Mouse (Mus musculus): ENCODE results near the gene Bloc1s1. TPM values are rescaled to one million over a fixed set of nuclear protein-coding genes. Genes with fewer than 3 reads are reported as not detected.

Bloc1s1 gene
- polyA plus RNA-seq, 1 experiment from 2014 or later, result 268 TPM

DNA sequence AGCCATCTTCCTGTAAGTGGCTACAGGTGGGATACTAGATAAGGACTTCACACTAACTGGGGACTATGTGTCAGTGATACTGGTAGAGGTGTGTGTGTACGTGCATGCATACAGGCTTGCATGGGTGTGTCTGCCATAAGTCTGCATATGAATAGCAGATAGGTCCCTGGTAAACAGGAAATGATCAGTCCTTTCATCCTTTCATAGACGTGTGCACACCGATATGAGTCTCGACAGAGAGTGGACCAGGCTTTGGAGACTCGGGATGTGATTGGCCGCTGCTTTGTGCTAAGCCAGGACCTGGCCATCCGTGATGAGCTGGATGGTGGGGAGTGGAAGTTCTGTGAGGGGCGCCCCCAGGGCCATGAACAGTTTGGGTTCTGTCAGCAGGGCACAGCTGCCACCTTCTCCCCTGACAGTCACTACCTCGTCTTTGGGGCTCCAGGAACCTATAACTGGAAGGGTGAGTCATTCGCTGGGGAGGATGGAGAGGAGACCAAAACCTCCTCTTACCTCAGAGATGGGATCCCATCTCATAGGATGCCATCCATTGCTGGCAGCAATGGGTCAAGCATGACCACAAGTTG lies 16.7 kb upstream of the Bloc1s1 start:
- no peak overlapping the region for H3K27ac ChIP-seq (replicated peaks)
- ATAC-seq (ENCODE audit: low FRiP score, low read depth), result no peak
- H3K4me3 ChIP-seq, result no peak overlapping the region
- no peaks in the 10 kb centered on the region for H3K36me3 ChIP-seq
- WGBS, result 86% methylated on average over 10 of the region's 10 CpGs
- H3K4me2 ChIP-seq, result no peak overlapping the region
- H3K27me3 ChIP-seq, result peaks cover 10% of the 10 kb centered on the region
- no peaks in the 10 kb centered on the region for H3K9me3 ChIP-seq
- H3K4me1 ChIP-seq (replicated peaks), result no peaks in the 10 kb centered on the region
- H3K9ac ChIP-seq, result no peak overlapping the region

- Histone ChIP-seq H3K4me3 (no peak overlapping the region), H3K4me1 (replicated peaks) (peaks cover 8% of the 10 kb centered on the region; the same call in 1 of the 2 replicates), H3K27ac (replicated peaks) (no peak overlapping the region), H3K9ac (no peak overlapping the region), H3K27me3 (peaks cover 23% of the 10 kb centered on the region), H3K4me2 (no peak overlapping the region), H3K9me3 (no peaks in the 10 kb centered on the region), H3K36me3 (no peaks in the 10 kb centered on the region)
- 64% methylated on average over 5 of the region's 5 CpGs for WGBS
- ATAC-seq (ENCODE audit: low FRiP score, low read depth), result peak; percentile 27; the same call in 1 of the 2 replicates
These were observed 15.1 kb upstream of the Bloc1s1 start for GRCm38 (mm10) chr10:128938974-128939373.

- no peak overlapping the region for H3K27ac ChIP-seq (replicated peaks)
- H3K4me1 ChIP-seq (replicated peaks), result peaks cover 12% of the 10 kb centered on the region; the same call in 1 of the 2 replicates
- H3K4me2 ChIP-seq, result no peak overlapping the region
- peaks cover 27% of the 10 kb centered on the region for H3K27me3 ChIP-seq
- no peaks in the 10 kb centered on the region for H3K9me3 ChIP-seq
- no peak overlapping the region for H3K4me3 ChIP-seq
- H3K36me3 ChIP-seq, result no peaks in the 10 kb centered on the region
- peak; percentile 25 for ATAC-seq (ENCODE audit: low FRiP score, low read depth)
- H3K9ac ChIP-seq, result no peak overlapping the region
- 66% methylated on average over 9 of the region's 9 CpGs for WGBS
These were observed 14.6 kb upstream of the Bloc1s1 start for GRCm38 (mm10) chr10:128938457-128938856.

DNA sequence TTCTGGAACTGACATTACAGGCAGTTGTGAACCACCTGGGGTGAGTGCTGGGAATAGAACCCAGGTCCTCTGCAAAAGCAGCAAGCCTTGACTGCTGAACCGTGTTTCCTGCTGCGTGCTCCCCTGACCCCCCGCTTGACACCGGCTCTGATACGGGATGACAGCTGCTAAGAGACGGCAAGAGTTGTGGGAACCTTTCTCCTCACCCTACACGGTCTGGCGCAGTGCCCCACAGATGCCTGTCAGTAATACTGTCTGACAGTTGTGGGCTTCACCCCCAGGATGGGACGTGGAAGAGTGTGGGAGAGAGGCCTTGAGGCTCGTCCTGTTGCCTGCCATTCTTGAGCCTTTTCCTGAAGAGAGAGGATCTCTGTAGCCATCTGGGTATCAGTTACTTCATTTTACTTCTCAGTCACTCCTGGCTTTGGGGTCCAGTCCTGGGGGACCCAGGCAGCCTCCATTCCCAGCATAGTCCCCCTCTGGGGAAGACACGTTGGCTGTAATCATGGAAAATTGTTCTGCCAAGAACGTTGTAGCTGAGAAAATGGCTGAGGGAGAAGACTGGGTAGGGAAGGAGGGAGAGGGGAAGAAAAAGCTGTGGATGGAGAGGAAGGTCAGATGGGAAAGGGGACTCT lies 14.0 kb upstream of the Bloc1s1 start:
- no peak overlapping the region for H3K4me3 ChIP-seq
- H3K9ac ChIP-seq, result no peak overlapping the region
- H3K9me3 ChIP-seq, result no peaks in the 10 kb centered on the region
- H3K27ac ChIP-seq (replicated peaks), result no peak overlapping the region
- WGBS, result 69% methylated on average over 12 of the region's 12 CpGs
- peaks cover 17% of the 10 kb centered on the region; the same call in 1 of the 2 replicates for H3K4me1 ChIP-seq (replicated peaks)
- no peak for ATAC-seq (ENCODE audit: low FRiP score, low read depth)
- H3K4me2 ChIP-seq, result no peak overlapping the region
- peaks cover 33% of the 10 kb centered on the region for H3K27me3 ChIP-seq
- H3K36me3 ChIP-seq, result no peaks in the 10 kb centered on the region

DNA sequence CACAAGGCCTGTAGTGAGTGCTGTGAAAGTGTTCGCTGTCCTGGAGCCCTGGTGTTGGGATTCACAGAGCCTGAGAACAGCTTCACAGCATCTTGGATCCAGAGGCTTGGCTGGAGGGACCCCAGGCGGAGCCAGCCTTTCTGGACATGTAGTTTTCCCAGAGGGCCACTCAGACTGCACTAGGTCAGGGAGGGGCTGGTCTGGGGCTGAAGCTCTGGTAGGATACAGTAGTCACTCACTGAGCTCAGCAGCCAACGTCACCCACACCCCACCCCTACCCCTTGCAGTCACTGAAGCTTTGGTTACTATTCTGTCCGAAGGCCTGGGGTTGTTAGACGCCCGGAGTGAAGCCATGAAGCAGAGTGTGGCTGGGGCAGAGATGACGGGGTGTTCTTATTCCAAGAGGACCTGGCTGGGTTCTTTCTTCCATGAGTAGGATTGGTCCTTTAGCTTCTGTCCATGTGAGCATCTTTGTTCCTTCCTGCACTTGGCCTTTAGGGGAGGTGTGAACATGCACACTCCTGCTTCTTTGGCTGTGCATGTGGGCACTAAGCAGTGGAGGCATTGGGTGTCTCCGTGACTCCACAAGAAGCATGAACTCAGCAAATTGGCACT lies 12.1 kb upstream of the Bloc1s1 start:
- no peak overlapping the region for H3K9ac ChIP-seq
- no peak overlapping the region for H3K27ac ChIP-seq (replicated peaks)
- peaks cover 17% of the 10 kb centered on the region; the same call in 1 of the 2 replicates for H3K4me1 ChIP-seq (replicated peaks)
- H3K4me2 ChIP-seq, result peak overlapping the region; percentile 92
- WGBS, result 72% methylated on average over 8 of the region's 8 CpGs
- no peak overlapping the region for H3K4me3 ChIP-seq
- no peaks in the 10 kb centered on the region for H3K36me3 ChIP-seq
- ATAC-seq (ENCODE audit: low FRiP score, low read depth), result no peak
- H3K27me3 ChIP-seq, result peaks cover 50% of the 10 kb centered on the region
- H3K9me3 ChIP-seq, result no peaks in the 10 kb centered on the region

- Histone ChIP-seq H3K27me3 (peaks cover 50% of the 10 kb centered on the region), H3K27ac (replicated peaks) (no peak overlapping the region), H3K9ac (no peak overlapping the region), H3K4me2 (peak overlapping the region; percentile 92), H3K4me3 (peak overlapping the region; percentile 52; the same call in 1 of the 2 replicates), H3K4me1 (replicated peaks) (peaks cover 17% of the 10 kb centered on the region; the same call in 1 of the 2 replicates), H3K9me3 (no peaks in the 10 kb centered on the region), H3K36me3 (no peaks in the 10 kb centered on the region)
- WGBS, result 65% methylated on average over 7 of the region's 7 CpGs
- ATAC-seq (ENCODE audit: low FRiP score, low read depth), result no peak
These were observed 11.4 kb upstream of the Bloc1s1 start for GRCm38 (mm10) chr10:128934997-128935787.

DNA sequence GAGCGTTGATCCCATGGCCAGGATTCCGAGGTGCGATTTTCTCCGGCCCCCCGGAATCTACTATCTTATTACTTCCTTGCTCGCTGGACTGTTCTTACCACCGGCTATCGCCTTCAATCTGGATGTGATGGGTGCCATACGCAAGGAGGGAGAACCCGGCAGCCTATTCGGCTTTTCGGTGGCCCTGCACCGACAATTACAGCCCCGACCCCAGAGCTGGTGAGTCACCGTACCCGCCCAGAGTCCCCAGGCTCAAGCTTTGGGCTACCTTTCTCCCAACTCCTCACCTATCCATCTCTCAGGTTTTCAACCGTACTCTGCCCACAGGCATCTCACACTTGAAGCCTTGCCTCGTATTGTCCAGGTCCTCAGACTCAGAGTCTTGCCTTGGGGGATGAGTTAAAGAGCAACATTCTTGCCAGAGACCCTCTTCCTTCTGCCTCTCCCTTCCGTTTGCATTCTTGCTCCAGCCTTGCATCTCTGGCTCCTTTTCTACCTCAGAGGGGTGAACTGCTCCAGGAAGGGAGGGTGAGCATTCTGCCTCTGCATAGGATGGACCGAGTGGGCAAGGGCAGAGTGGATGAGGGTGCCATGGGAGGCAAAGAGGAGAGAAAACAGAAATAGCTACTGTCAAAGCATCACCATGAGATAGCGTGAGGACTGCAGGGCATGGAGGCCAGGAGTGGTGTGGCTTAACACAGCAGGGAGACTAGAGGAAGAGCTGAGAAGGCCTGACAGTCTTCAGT lies 10.3 kb upstream of the Bloc1s1 start:
- H3K27ac ChIP-seq (replicated peaks), result no peak overlapping the region

GRCm38 (mm10) chr10:128933574-128933973 lies 9.7 kb upstream of the Bloc1s1 start, which contains the start of gene Itga7:
Gene Itga7, plus strand, starts transcription at chr10:128933818.
- Histone ChIP-seq H3K4me3 (peak within 1 kb of the TSS; percentile 52), H3K4me2 (peak within 1 kb of the TSS; percentile 92), H3K9ac (peak within 1 kb of the TSS; percentile 47), H3K9me3 (no peaks in the 10 kb centered on the region), H3K27me3 (peaks cover 50% of the 10 kb centered on the region), H3K36me3 (no peaks in the 10 kb centered on the region), H3K27ac (replicated peaks) (no peak within 1 kb of the TSS), H3K4me1 (replicated peaks) (peaks cover 17% of the 10 kb centered on the region; the same call in 1 of the 2 replicates)
- WGBS, result under 1% methylated on average over 24 of the region's 26 CpGs
- peak; percentile 67; the same call in 1 of the 2 replicates for ATAC-seq (ENCODE audit: low FRiP score, low read depth)

More for the DNA sequence above, 10.3 kb upstream of the Bloc1s1 start:
- Histone ChIP-seq H3K27me3 (peaks cover 50% of the 10 kb centered on the region), H3K9me3 (no peaks in the 10 kb centered on the region), H3K4me1 (replicated peaks) (peaks cover 17% of the 10 kb centered on the region; the same call in 1 of the 2 replicates), H3K9ac (peak overlapping the region; percentile 47), H3K4me2 (peak overlapping the region; percentile 92), H3K36me3 (no peaks in the 10 kb centered on the region), H3K4me3 (peak overlapping the region; percentile 52)
- 3% methylated on average over 21 of the region's 21 CpGs for WGBS
- peak; percentile 9; the same call in 1 of the 2 replicates for ATAC-seq (ENCODE audit: low FRiP score, low read depth)

DNA sequence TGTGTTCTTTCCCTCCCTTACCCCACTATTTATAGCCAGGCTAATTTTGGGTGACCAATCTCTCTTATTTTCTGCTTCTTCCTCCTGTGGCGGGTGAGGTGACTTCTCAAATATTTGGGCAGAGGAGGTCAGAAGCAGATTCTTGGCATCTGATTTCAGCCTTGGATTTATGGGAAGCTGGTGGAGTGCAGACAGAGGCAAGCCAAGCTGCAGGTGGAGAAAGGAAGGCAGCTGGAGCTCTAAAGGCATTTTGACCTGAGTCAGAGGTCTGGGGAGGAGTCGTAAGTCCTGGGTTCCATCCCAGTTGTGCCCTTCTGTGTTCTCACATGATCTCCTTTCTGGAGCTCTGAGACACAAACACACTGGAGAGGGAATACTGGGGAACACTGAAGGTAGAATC lies 7.6 kb upstream of the Bloc1s1 start:
- Histone ChIP-seq H3K27ac (replicated peaks) (no peak overlapping the region), H3K36me3 (no peaks in the 10 kb centered on the region), H3K9ac (no peak overlapping the region), H3K9me3 (no peaks in the 10 kb centered on the region), H3K27me3 (peaks cover 49% of the 10 kb centered on the region), H3K4me3 (no peak overlapping the region), H3K4me2 (no peak overlapping the region), H3K4me1 (replicated peaks) (peaks cover 26% of the 10 kb centered on the region)
- ATAC-seq (ENCODE audit: low FRiP score, low read depth), result no peak
- 79% methylated on average over 2 of the region's 2 CpGs for WGBS

DNA sequence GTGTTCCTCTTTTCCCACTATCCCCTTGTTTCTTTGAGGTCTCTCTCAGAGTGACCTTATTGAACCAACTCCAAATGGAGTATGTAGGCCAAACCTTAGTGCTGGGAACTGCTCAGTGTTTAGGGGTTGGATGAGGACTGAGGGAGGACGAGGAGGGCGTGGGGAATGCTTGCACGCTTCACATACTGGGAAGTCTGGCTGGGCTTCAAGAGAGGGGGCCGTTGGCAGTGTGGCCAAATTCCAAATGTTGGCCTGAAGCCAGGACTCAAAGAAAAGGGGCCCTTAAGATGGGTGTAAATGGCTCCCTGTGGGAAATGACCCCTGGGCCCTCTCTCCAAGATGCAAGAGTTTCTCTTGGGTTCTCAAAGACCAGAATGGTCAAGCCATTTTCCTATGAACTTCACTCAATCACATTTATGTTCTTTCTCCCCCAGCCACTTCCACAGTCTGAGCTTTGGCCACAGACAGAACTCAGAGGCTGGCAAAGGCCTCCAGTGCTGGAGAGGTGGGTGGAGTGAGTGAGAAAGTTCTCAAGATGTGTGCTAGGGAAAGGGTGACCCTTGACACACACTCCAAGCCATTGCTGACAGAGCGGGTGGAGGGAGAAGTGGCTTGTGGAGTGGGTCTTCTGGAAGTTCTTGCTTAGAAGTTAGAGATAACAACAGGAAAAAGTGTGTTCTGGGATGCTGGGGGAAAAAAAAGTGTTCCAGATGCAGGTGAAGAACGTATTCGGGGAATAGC lies 6.0 kb upstream of the Bloc1s1 start:
- no peak overlapping the region for H3K4me3 ChIP-seq
- no peaks in the 10 kb centered on the region for H3K36me3 ChIP-seq
- no peak overlapping the region for H3K4me2 ChIP-seq
- peaks cover 26% of the 10 kb centered on the region for H3K4me1 ChIP-seq (replicated peaks)
- no peaks in the 10 kb centered on the region for H3K9me3 ChIP-seq
- ATAC-seq (ENCODE audit: low FRiP score, low read depth), result peak; percentile 33; the same call in 1 of the 2 replicates
- H3K27me3 ChIP-seq, result peaks cover 33% of the 10 kb centered on the region
- 63% methylated on average over 7 of the region's 7 CpGs for WGBS
- no peak overlapping the region for H3K27ac ChIP-seq (replicated peaks)
- no peak overlapping the region for H3K9ac ChIP-seq
